Mouse (Mus musculus): ENCODE results near the gene Cds1. TPM values are rescaled to one million over a fixed set of nuclear protein-coding genes. Genes with fewer than 3 reads are reported as not detected.

Cds1 gene
- total RNA-seq, 2 experiments from 2014 or later = 93.8 to 102 TPM

DNA sequence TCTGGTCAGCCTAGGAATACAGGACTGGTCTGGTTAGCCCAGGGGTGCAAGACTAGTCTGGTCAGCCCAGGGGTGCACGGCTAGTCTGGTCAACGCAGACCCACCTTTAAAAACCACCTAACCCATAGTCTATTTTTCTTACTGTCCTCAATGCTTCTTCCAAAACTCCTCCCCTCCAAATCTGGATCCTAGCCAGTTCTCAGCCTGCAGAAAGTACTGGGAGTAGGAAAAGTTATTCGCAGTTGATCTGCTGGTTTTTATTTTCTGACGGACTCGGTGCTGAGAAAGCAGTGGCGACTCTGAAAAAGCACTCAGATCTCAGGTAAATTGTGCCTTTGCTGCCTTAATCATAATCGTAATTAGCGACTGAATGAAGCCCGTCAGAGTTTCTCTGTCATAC is 7.7 kb downstream of the Cds1 start:
- DNase-seq (ENCODE audit: low spot score in 2 of 2) = no peak

DNA sequence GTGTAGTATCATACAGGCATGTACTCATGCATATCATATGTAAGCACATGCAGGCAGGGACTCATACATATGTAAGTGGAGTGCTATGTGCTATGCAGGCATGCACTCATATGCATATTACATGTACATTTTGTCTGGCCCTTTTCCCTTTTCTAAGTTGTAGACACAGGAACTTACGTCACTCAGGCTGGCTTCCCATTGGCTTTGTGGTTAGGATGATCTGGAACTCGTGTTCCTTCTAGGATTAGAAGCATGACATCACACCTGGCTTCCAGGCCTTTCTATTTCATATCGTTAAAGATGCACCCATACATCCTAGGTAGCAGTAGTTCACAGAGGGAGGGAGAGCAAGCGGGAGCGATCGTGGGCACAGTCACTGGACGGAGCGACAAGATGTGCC is 10.3 kb downstream of the Cds1 start:
- no peak for DNase-seq (ENCODE audit: low spot score in 2 of 2)

DNA sequence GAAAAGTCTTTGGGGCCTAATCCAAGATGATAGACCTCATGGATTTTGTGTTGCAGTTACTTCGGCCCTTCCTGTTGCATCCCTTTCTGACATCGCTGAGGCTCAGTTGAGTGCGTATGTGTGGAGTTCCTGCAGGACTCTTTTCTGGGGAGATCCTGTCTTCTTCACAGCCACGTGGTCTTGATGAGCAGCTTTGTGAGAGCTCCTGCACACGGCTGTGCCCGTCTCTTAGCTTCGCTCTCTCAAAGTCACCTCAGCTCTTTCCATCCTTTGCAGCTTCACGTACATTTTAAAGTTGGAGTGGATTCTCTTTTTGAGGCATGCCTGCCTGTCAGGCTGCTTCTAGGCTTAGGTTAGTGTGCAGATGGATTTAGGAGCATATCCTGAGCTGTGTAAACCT is 11.6 kb downstream of the Cds1 start:
- no peak for DNase-seq (ENCODE audit: low spot score in 2 of 2)

DNA sequence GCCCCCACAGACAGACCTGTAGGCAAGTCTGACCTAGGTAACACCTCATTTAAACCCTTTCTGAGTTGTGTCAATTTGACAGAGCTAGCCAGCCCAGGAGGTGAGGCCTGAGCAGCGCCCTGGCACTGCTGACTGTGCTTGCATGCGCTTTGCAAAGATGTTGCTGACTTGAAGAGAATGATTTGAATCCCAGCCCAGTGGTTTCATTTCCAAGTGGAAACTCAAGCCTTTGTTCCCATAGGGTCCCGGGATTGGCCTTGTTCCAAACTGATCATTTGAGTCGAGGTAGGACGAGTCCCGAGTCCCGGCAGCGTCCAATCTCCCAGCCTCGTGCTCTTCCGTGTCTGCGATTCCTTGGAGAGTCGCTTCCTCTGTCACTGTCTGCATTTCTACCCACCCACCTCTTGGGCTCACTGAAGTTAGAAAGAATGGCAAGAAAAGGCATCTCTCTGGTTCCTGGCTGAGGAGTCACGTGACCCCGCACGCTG is 14.5 kb downstream of the Cds1 start:
- no peak for DNase-seq (ENCODE audit: low spot score in 2 of 2)

DNA sequence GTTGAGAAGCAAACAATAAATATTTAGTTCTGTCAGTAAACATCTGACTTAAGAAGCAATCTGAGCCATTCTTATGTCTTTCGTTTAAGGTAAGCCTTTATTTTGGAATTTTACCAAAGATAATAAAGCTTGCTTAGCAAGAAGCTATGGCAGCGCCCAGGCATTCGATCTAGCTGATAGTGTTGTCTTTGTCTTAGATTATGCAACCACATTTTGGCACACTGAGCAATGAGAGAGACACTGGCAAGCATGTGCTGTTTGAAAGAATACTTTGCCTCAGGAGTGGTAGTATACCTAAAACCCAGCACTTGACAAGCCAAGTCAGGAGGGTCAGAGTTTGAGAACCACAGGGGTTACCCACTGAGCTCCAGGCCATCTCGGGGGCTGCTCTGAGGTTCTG is 16.0 kb downstream of the Cds1 start:
- DNase-seq (ENCODE audit: low spot score in 2 of 2) = no peak

DNA sequence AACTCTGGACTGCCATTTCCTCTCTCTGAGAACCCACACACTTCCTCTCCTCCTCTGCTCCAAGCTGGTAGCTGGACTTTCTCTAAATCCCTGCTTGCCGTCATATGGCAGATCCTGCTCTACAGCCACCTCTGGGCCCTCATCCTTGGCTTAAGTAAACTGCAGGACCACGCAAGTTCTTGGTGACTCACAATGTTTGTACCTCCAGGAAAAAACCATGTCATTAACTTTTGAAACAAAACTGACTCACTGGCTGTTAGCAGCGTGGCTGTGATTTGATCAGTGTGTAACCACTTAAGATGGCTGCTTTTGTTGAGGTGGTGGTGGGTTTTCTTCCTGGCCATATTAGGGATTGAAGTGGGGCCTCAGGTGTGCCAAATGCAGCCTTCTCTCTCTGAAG is 19.4 kb downstream of the Cds1 start:
- no peak for DNase-seq (ENCODE audit: low spot score in 2 of 2)

DNA sequence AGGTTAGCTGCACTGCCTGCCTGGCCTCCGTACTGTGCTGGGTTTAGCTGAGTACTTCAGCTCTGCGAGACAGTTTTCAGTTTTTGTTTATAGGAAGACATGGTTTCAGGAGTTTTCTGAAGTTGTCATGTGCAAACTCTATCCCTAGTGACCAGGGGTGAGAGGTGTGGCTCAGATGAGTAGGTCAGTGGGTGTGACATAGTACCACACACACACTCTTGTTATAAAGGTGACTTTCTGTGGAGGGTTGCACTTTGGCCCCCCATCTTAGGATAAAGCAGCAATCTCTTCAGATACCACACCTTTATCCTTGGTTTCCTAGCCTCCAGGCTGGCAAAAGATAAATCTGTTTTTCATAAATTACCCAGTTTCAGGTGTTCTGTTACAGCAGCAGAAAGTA is 19.9 kb downstream of the Cds1 start:
- no peak for DNase-seq (ENCODE audit: low spot score in 2 of 2)

DNA sequence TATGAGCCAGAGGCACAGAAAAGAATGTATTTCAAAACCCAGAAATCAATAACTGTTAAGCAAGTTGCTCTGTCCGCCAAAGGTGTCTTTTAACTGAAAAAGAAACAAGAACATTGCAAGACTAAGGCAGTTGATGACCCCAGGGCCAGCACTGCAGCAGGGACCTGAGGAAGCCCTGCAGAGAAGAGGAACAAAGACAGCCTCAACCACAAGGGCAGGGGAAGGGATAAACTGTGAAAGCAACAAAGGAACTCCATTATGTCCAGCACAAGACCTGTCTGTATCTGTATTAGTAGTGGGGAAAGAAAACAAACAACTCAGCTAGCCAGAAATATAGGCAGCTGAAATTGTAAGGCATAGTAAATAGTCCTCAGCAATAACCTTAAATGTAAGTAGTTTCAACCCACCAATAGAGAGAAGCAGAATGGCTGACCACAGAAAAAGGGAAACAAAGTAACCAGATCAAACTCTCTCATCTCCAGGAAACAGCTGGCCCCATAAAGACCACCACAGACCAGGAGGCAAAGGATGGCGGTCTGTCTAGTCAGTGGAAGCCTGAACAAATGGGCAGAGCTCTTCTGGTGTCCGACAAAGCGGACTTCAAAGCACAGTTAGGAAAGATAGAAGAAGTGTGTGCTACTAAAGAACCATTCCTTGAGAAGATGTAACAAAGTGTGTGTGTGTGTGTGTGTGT is 21.1 kb downstream of the Cds1 start:
- no peak for DNase-seq (ENCODE audit: low spot score in 2 of 2)

DNA sequence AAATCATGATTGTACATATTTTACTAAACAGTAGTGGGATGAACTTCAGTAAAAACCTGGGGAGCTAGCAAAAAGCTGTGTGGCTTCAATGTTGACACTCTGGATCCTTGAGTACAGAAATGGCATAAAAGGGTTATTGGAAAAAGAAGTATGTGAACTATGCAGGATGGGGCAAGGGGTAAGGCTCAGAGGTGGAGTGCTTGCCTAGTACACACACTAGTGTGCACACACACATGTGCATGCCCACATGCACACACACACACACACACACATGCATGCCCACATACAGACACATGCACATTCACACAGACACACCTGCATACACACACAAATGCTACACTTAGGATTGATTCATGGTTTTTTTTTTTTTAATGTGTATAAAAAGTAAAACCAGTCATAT is 24.8 kb downstream of the Cds1 start:
- DNase-seq (ENCODE audit: low spot score in 2 of 2) = no peak

DNA sequence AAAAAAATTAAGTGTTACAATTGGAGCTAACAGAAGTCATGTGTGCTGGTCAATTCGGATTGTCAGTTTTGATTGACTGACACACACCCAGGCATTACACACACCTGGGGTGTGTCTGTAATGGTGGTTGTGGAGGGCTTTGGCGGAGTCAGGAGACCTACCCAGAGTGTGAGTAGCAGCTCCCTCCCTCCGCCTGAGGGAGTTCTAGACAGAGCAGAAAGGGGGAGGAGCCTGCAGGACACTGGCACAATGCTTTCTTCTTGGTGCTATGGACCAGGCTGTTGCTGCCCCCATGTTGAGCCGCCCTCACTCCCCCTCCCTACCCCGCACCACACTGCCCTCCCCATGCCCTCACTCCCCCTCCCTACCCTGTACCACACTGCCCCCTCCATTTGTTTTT is 25.6 kb downstream of the Cds1 start:
- no peak for DNase-seq (ENCODE audit: low spot score in 2 of 2)

DNA sequence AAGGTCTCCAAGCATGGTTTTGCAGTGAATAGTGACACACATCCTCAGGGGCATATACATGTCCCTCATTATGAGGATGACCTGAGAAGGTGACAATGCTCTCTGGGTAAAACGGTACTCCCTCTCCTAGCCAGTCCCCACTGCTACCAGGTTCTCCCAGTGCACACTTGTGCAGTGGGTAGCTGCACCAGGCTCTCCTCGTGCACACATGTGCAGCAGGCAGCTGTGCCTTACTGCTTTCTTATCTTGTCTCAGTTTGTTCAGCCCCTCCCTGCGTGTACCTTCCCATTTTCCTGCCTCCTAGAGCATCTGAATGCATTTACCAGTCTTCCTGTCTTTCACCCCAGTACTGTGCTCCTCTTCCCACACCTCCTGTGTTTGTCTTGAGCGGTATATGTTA is 27.7 kb downstream of the Cds1 start:
- DNase-seq (ENCODE audit: low spot score in 2 of 2) = no peak

DNA sequence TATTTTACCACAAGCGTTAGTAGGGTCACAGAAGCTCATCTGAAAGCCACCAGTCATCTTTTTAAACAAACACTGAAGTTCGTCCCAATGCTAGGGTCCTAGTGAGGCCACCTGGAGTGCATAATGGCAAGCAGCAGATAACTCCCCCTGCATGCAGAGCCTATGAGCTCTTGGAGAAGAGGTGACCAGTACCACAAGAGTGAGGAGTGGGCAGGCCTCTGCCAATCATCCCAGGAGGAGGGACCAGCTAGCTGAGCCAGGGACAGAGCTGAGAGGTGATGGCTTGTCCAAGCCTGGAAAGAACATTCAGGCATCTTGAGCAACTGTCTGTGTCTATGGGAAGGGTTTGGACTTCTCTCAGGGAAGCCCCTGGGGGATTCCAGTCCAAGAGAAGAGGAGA is 37.0 kb downstream of the Cds1 start:
- no peak for DNase-seq (ENCODE audit: low spot score in 2 of 2)

DNA sequence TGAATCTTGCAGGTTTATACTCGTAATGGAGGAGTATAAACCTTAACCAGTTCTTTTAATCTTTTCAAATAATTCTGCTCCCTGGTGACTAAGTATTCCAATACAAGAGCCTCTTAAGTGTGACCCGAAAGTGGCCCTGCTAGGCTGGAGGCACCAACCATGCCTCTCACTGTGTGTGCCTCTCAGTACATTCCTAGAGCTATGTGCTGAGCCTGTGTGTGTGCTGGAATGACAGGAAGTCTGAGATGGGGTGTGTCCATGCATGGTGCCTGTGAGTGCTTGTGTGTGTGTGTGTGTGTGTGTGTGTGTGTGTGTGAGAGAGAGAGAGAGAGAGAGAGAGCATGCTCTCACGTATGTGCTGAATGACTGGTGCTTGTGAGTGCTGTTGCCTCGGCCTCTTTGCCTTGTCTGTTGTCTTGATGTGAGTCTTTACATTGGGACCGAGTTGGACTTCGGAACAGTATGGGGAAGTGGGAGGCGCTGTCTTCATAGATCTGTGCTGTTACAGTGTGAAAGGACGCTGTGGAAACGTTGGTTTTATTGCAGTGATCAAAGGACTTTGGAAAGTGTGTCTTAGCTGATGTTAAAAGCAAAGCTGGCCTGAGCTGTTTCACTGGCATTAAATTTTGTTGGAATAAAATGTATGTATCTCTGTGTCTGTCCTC is 37.6 kb downstream of the Cds1 start:
- DNase-seq (ENCODE audit: low spot score in 2 of 2) = no peak

DNA sequence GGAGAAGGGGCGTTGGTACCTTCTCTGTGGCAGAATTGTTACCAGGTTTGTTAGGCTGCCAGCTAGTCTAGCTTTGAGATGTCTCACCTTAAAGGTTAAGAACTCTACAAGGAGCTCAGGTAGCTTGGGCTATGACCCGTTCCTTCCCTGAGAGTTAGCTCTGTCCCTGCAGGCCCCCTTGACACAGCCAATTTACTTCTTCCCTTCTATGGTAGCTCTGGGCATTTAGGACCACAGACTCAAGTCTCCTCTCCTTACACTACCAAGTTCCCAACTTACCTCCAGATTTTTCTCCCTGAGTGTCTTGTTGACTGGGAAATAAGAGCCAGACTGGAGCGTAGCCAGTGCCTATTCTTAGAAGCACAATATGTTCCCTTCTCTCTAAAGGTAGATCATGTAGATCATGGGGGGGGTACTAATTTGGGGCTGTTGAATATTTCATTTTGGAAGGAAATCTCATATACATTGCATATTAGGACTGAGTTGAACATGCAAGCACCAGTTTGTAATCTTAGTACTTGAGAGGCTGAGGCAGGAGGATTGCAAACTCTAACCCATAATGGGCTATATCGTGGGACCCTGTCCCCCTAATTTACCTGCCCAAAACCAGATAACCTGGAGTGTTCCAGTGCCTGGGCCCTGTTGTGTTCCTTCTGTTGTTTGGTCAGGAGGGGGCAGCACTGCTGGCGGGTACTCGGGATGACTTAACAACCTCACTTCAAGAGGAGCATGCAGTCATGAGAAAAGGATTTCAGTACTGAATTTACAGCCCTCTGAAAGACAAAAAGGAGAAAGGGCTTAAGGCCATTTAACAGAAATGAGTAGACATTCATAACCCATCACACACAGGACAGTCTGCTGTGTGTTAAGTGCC is 46.6 kb downstream of the Cds1 start:
- no peak for DNase-seq (ENCODE audit: low spot score in 2 of 2)

DNA sequence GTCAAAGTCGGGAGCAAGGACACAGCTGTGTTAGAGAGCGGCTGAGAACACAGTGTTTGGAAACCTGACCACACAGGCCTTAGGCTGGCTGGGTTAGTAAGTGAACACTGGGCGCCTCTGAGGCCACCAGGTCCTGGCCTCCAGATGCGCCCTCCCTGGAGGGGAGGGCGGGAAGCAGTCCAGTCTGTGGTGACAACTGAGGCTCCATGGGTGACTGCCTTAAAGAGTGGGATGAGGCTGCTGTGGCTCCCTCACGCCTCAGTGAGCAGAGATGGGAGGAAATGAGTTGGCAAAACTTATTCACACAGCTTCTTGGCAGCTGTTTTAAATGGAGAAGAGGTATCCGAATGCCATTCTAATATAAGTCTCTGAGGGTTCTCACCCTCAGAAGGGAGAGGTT is 51.9 kb downstream of the Cds1 start:
- DNase-seq (ENCODE audit: low spot score in 2 of 2) = no peak

DNA sequence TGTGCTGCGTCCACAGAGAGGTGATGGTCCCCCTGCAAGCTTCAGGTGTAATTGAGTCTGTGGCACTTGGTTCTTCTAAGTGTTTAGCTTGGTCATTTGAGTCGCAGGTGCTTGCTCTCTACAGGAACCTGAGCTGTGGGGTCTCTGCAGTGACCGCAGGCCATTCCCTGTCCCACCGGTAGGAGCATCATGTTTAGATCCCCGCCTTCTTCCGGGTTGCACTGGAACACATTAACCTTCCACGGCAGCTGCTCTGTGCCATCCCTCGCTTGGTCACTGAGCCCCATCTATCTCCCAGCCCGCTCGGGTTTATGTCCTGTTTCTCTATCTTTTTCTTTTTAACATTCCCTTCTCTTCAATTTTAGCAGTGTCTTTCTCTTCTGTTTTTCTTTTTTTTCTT is 54.3 kb downstream of the Cds1 start:
- DNase-seq (ENCODE audit: low spot score in 2 of 2) = no peak

DNA sequence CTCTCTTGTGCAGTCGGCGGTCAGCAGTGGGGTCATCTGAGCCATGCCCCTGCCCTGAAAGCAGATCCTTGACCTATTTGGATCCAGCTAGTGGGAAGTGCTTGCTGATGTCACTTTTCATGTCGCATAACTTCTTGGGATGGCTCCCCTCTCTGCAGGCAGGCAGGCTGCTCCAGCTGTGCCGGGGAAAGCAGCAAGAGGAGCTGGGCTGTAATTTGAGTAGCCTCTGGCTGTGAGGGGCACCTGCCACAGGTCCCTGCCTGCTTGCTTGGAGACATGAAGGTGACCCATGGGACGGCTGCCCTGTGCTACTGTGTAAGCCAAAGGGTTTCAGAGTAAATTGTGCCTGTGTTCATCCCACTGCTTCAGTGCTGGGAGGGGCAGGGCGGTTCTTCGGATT is 54.9 kb downstream of the Cds1 start:
- no peak for DNase-seq (ENCODE audit: low spot score in 2 of 2)

DNA sequence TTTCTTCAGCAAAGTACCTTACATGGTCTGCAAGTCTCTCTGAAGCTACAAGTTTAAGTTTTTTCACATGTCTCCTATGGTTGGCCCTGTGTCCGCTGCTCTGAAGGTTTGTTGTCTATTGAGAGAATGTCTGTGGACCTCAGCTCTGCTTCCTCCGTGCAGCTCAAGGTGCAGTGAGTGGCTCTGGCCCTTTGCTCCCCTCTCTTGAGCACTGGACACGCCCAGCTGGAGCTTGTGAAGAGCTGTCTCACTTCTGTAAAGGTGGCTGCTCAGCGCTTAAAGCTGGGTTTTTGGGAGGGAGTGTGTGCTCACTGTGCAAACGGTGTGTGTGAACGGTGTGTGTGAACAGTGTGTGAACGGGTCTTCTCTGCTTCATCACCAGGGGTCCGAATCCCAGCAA is 56.1 kb downstream of the Cds1 start:
- DNase-seq (ENCODE audit: low spot score in 2 of 2) = no peak

DNA sequence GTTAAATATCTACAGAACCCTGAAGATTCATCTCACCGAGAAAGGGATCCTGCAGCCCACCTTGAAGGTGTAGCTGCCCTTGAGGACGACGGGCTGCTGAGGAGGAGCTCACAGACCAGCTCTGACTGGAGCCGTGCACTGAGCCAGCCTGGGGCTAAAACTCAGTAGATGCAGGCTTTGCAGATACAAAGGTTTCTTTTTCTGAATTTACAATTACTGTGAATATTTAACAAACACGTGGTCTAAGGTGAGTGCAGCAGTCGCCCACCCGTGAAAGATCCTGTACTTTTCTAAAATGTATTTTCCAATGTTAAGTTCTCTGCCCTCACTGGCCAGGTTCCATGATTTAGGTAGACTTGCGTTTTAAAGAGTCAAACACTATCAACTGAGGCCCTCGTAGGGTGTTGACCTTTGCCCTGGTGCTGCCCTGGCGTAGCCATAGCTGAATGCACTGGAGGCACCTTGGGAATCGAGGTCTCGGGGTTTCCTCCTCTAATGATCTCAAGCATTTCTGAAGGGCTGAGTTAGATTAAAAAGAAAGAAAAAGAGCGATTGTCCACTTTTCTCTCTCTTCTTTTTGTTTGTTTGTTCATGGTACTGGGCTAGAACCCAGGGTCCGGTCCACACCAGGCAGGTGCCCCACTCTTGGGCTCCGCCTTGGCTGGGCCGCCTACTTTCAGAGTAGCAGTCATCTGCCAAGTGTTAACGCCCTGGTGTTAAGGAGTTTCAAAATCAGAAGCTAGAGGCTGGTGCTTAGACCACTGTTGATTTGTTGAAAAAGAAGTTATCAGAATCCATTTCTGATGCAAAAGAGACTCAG is 56.8 kb downstream of the Cds1 start:
- DNase-seq (ENCODE audit: low spot score in 2 of 2) = no peak

DNA sequence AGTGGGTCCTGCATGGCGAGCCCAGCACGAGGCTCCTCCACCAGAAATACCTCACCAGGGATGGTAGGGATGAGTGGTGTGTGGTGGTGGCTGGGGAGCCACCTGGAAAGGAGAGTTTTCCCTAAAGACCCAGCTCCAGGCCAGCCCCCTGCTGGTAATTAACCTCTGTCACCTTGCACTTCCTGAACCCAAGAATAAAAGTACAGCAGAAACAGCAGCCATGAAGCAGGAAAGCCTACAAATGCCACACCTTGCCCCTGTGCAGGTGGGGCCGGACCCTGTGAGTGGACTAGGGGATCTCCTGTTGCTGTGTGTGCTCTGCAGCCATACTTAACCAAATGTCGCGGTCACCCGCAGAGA is 57.4 kb downstream of the Cds1 start:
- DNase-seq (ENCODE audit: low spot score in 2 of 2) = no peak

Data from left cerebral cortex, adult 18-20 months (tissue).